Mouse (Mus musculus) lung, postnatal 0 days (tissue): ENCODE data around the gene Flywch1.

Experiments
- CTCF ChIP-seq: IDR thresholded peaks from 2 replicates; pipeline ENCODE4 v1.5.1; 2016; ENCODE audit warnings: antibody characterized with exemption, mild to moderate bottlenecking
- EP300 ChIP-seq: IDR thresholded peaks from 2 replicates; pipeline ENCODE4 v1.6.1; 2016; ENCODE audit warnings: antibody characterized with exemption, mild to moderate bottlenecking, control low read depth

- TF ChIP-seq CTCF (no peak), EP300 (no peak)
Measured at GRCm38 (mm10) chr17:23783352-23783751, 11.9 kb upstream of the Flywch1 start.
